15 mouse cellular contexts compared by ENCODE assay signal in genomic region chr10:82768901-82769300, GRCm38 (mm10). TPM values are rescaled to one million over a fixed set of nuclear protein-coding genes. Genes with fewer than 3 reads are reported as not detected.
DNase-seq lines count a peak whose midpoint lies in the region; ATAC-seq and TF ChIP-seq lines count a peak whose summit lies in the region.
"Had no signal": no experiment of that assay in that cellular context is flagged by ENCODE, and none has a peak within 500 bp of the region (broad histone marks: within the 10 kb centered on the region; RNA-seq: fewer than 3 reads in every experiment).

No protein-coding gene starts in this region.

- H3K27ac ChIP-seq in hindbrain, embryonic 12.5 days, result no peak overlapping the region
- H3K27ac ChIP-seq in hindbrain, embryonic 16.5 days (ENCODE audit: low read depth, low read length), result no peak overlapping the region
- no peak overlapping the region for H3K27ac ChIP-seq in midbrain, embryonic 11.5 days (ENCODE audit: low read depth, low read length)
- no peak overlapping the region for H3K27ac ChIP-seq in midbrain, embryonic 14.5 days (replicated peaks; ENCODE audit: low read depth, low read length)
- no peak overlapping the region for H3K27ac ChIP-seq in stomach, embryonic 14.5 days (ENCODE audit: low read length)
- no peak overlapping the region for H3K27ac ChIP-seq in liver, postnatal 0 days (ENCODE audit: low read depth)
- H3K27ac ChIP-seq: embryonic facial prominence, embryonic 15.5 days; hindbrain, embryonic 15.5 days; limb, embryonic 10.5 days; liver, embryonic 13.5 days had no signal

- H3K36me3 ChIP-seq in hindbrain, embryonic 12.5 days, result no peaks in the 10 kb centered on the region
- no peaks in the 10 kb centered on the region for H3K36me3 ChIP-seq in hindbrain, embryonic 16.5 days (ENCODE audit: control insufficient read depth, insufficient read depth, low read length)
- no peaks in the 10 kb centered on the region for H3K36me3 ChIP-seq in midbrain, embryonic 11.5 days (ENCODE audit: control insufficient read depth, insufficient read depth, low read length)
- no peaks in the 10 kb centered on the region for H3K36me3 ChIP-seq in midbrain, embryonic 14.5 days (ENCODE audit: control insufficient read depth, insufficient read depth, low read length)
- H3K36me3 ChIP-seq in stomach, embryonic 14.5 days (ENCODE audit: control insufficient read depth, insufficient read depth, low read length), result no peaks in the 10 kb centered on the region
- H3K36me3 ChIP-seq in liver, postnatal 0 days (replicated peaks; ENCODE audit: insufficient read depth, low read length), result no peaks in the 10 kb centered on the region
- H3K36me3 ChIP-seq: embryonic facial prominence, embryonic 15.5 days; hindbrain, embryonic 15.5 days; limb, embryonic 10.5 days; liver, embryonic 13.5 days had no signal

- no peak overlapping the region for H3K4me3 ChIP-seq in hindbrain, embryonic 12.5 days
- no peak overlapping the region for H3K4me3 ChIP-seq in hindbrain, embryonic 16.5 days (ENCODE audit: low read length)
- no peak overlapping the region for H3K4me3 ChIP-seq in midbrain, embryonic 11.5 days (ENCODE audit: low read depth, low read length)
- H3K4me3 ChIP-seq in midbrain, embryonic 14.5 days (replicated peaks; ENCODE audit: low read depth, low read length), result no peak overlapping the region
- no peak overlapping the region for H3K4me3 ChIP-seq in stomach, embryonic 14.5 days (ENCODE audit: low read depth, low read length)
- H3K4me3 ChIP-seq in liver, postnatal 0 days (ENCODE audit: low read depth, low read length), result no peak overlapping the region
- H3K4me3 ChIP-seq: embryonic facial prominence, embryonic 15.5 days; hindbrain, embryonic 15.5 days; limb, embryonic 10.5 days; liver, embryonic 13.5 days; myocyte had no signal

- WGBS in hindbrain, embryonic 12.5 days, result 21% methylated on average over 9 of the region's 9 CpGs
- WGBS in hindbrain, embryonic 16.5 days, result 24% methylated on average over 9 of the region's 9 CpGs
- 20% methylated on average over 9 of the region's 9 CpGs for WGBS in midbrain, embryonic 11.5 days
- WGBS in midbrain, embryonic 14.5 days, result 26% methylated on average over 9 of the region's 9 CpGs
- WGBS in stomach, embryonic 14.5 days, result 26% methylated on average over 9 of the region's 9 CpGs
- 61% methylated on average over 9 of the region's 9 CpGs for WGBS in liver, postnatal 0 days (ENCODE audit: insufficient replicate concordance)

- DNase-seq in midbrain, embryonic 11.5 days (ENCODE audit: low spot score, missing footprints), result no peak
- no peak for DNase-seq in midbrain, embryonic 14.5 days
- DNase-seq in WW6 (ENCODE audit: low read depth, low spot score), result peak; percentile 74
- no peak for DNase-seq in liver, postnatal 0 days
- DNase-seq: layer of hippocampus, postnatal 36 days; liver, embryonic 13.5 days; lung, postnatal 10 days; thymus, adult 18-20 months had no signal

- ATAC-seq in hindbrain, embryonic 12.5 days (ENCODE audit: low FRiP score), result peak; percentile 14
- ATAC-seq in hindbrain, embryonic 16.5 days, result no peak
- peak; percentile 4; the same call in 1 of the 2 replicates for ATAC-seq in midbrain, embryonic 11.5 days (ENCODE audit: low FRiP score)
- no peak for ATAC-seq in midbrain, embryonic 14.5 days (ENCODE audit: low FRiP score, low TSS enrichment)
- ATAC-seq in stomach, embryonic 14.5 days (ENCODE audit: insufficient number of reproducible peaks, insufficient read depth, low FRiP score, low read depth), result peak; percentile 51; the same call in 1 of the 2 replicates
- no peak for ATAC-seq in liver, postnatal 0 days

- H3K9ac ChIP-seq in hindbrain, embryonic 12.5 days, result no peak overlapping the region
- no peak overlapping the region for H3K9ac ChIP-seq in hindbrain, embryonic 16.5 days (ENCODE audit: low read depth, low read length)
- H3K9ac ChIP-seq in midbrain, embryonic 11.5 days (ENCODE audit: low read length), result no peak overlapping the region
- no peak overlapping the region for H3K9ac ChIP-seq in midbrain, embryonic 14.5 days (replicated peaks; ENCODE audit: low read length)
- H3K9ac ChIP-seq in stomach, embryonic 14.5 days (replicated peaks; ENCODE audit: low read depth, low read length), result no peak overlapping the region
- no peak overlapping the region for H3K9ac ChIP-seq in liver, postnatal 0 days (replicated peaks)
- H3K9ac ChIP-seq: embryonic facial prominence, embryonic 15.5 days; hindbrain, embryonic 15.5 days; liver, embryonic 13.5 days had no signal

- TF ChIP-seq EP300 in liver, postnatal 0 days (IDR thresholded peaks at IDR 0.05; ENCODE audit: low read depth), result no peak

- no peaks in the 10 kb centered on the region for H3K9me3 ChIP-seq in hindbrain, embryonic 12.5 days (replicated peaks)
- H3K9me3 ChIP-seq in hindbrain, embryonic 16.5 days (ENCODE audit: control insufficient read depth, low read length), result no peaks in the 10 kb centered on the region
- H3K9me3 ChIP-seq in midbrain, embryonic 11.5 days (ENCODE audit: control insufficient read depth, low read length), result no peaks in the 10 kb centered on the region
- H3K9me3 ChIP-seq in midbrain, embryonic 14.5 days (ENCODE audit: control insufficient read depth, low read length), result no peaks in the 10 kb centered on the region
- H3K9me3 ChIP-seq in stomach, embryonic 14.5 days (ENCODE audit: control insufficient read depth, low read depth, low read length), result no peaks in the 10 kb centered on the region
- H3K9me3 ChIP-seq in liver, postnatal 0 days (ENCODE audit: low read length), result no peaks in the 10 kb centered on the region
- H3K9me3 ChIP-seq: embryonic facial prominence, embryonic 15.5 days; hindbrain, embryonic 15.5 days; limb, embryonic 10.5 days; liver, embryonic 13.5 days had no signal

- H3K4me2 ChIP-seq in hindbrain, embryonic 12.5 days (replicated peaks), result no peak overlapping the region
- H3K4me2 ChIP-seq in hindbrain, embryonic 16.5 days (ENCODE audit: low read length), result no peak overlapping the region
- no peak overlapping the region for H3K4me2 ChIP-seq in midbrain, embryonic 11.5 days
- H3K4me2 ChIP-seq in midbrain, embryonic 14.5 days (ENCODE audit: low read length), result no peak overlapping the region
- no peak overlapping the region for H3K4me2 ChIP-seq in stomach, embryonic 14.5 days (replicated peaks; ENCODE audit: low read depth, low read length)
- no peak overlapping the region for H3K4me2 ChIP-seq in liver, postnatal 0 days (ENCODE audit: low read depth, low read length)
- H3K4me2 ChIP-seq: embryonic facial prominence, embryonic 15.5 days; hindbrain, embryonic 15.5 days; liver, embryonic 13.5 days had no signal

- peaks cover 5% of the 10 kb centered on the region for H3K4me1 ChIP-seq in hindbrain, embryonic 12.5 days
- H3K4me1 ChIP-seq in hindbrain, embryonic 16.5 days (ENCODE audit: control insufficient read depth, insufficient read depth, low read depth, low read length), result peaks cover 4% of the 10 kb centered on the region; the same call in 1 of the 2 replicates
- H3K4me1 ChIP-seq in midbrain, embryonic 11.5 days (ENCODE audit: control insufficient read depth, insufficient read depth, low read length), result peaks cover 4% of the 10 kb centered on the region
- no peaks in the 10 kb centered on the region for H3K4me1 ChIP-seq in midbrain, embryonic 14.5 days (ENCODE audit: control insufficient read depth, insufficient read depth, low read length)
- 0 out of 2 replicates have a peak, but pooled peaks cover 4% of the 10 kb centered on the region for H3K4me1 ChIP-seq in stomach, embryonic 14.5 days (ENCODE audit: control insufficient read depth, insufficient read depth, low read length)
- peaks cover 8% of the 10 kb centered on the region for H3K4me1 ChIP-seq in liver, postnatal 0 days (ENCODE audit: insufficient read depth)
- H3K4me1 ChIP-seq: embryonic facial prominence, embryonic 15.5 days had no signal

- H3K27me3 ChIP-seq in hindbrain, embryonic 12.5 days, result no peaks in the 10 kb centered on the region
- no peaks in the 10 kb centered on the region for H3K27me3 ChIP-seq in hindbrain, embryonic 16.5 days (replicated peaks; ENCODE audit: control insufficient read depth, insufficient read depth, low read length)
- H3K27me3 ChIP-seq in midbrain, embryonic 11.5 days (ENCODE audit: control insufficient read depth, insufficient read depth, low read length), result no peaks in the 10 kb centered on the region
- H3K27me3 ChIP-seq in midbrain, embryonic 14.5 days (ENCODE audit: control insufficient read depth, insufficient read depth, low read length), result no peaks in the 10 kb centered on the region
- no peaks in the 10 kb centered on the region for H3K27me3 ChIP-seq in stomach, embryonic 14.5 days (ENCODE audit: control insufficient read depth, insufficient read depth, low read length)
- H3K27me3 ChIP-seq in liver, postnatal 0 days (ENCODE audit: insufficient read depth, low read length), result no peaks in the 10 kb centered on the region
- H3K27me3 ChIP-seq: embryonic facial prominence, embryonic 15.5 days; hindbrain, embryonic 15.5 days; liver, embryonic 13.5 days had no signal

- no peak for TF ChIP-seq CTCF in liver, postnatal 0 days (IDR thresholded peaks at IDR 0.05; ENCODE audit: low read depth)

RNA-seq across cellular contexts. Expression of gene Nfyb, which starts 5.0 kb away (rescaled TPM):
- polyA plus RNA-seq in hindbrain, embryonic 12.5 days (2016; fragmentation: Nextera tagmentation; extraction: Ambion mirVana), result 54.9 and 59.2 TPM in 2 replicates
- 37.3 and 38.5 TPM in 2 replicates for polyA plus RNA-seq in hindbrain, embryonic 16.5 days (2015; fragmentation: Nextera tagmentation; extraction: Ambion mirVana)
- polyA plus RNA-seq in midbrain, embryonic 11.5 days (2014; fragmentation: Nextera tagmentation; extraction: Ambion mirVana), result 79.0 and 85.4 TPM in 2 replicates
- polyA plus RNA-seq in midbrain, embryonic 14.5 days (2014; fragmentation: Nextera tagmentation; extraction: Ambion mirVana), result 52.1 and 55.9 TPM in 2 replicates
- polyA plus RNA-seq in stomach, embryonic 14.5 days (2014; fragmentation: Nextera tagmentation; extraction: Ambion mirVana), result 44.6 and 48.7 TPM in 2 replicates
- 26.6 and 30.1 TPM in 2 replicates for polyA plus RNA-seq in liver, postnatal 0 days (2015; fragmentation: Nextera tagmentation; extraction: Ambion mirVana)

Comparison
In these comparisons a context has a peak if more than half of its experiments do, and no peak if none do; other contexts are left out.
1. ATAC-seq: peak in hindbrain, embryonic 12.5 days (single experiment), midbrain, embryonic 11.5 days (single experiment) and stomach, embryonic 14.5 days (single experiment); none in hindbrain, embryonic 16.5 days (single experiment), midbrain, embryonic 14.5 days (single experiment) and liver, postnatal 0 days (single experiment).